Mouse (Mus musculus) stomach, postnatal 0 days (tissue): ENCODE data around the gene Acot7.

Experiments used
- CTCF ChIP-seq: IDR thresholded peaks from 2 replicates; pipeline ENCODE4 v1.5.1; 2016; ENCODE audit warnings: antibody characterized with exemption, low read depth, mild to moderate bottlenecking, moderate library complexity
- EP300 ChIP-seq: optimal IDR thresholded peaks from 2 replicates; pipeline ENCODE3; 2016; ENCODE audit warnings: antibody characterized with exemption

DNA sequence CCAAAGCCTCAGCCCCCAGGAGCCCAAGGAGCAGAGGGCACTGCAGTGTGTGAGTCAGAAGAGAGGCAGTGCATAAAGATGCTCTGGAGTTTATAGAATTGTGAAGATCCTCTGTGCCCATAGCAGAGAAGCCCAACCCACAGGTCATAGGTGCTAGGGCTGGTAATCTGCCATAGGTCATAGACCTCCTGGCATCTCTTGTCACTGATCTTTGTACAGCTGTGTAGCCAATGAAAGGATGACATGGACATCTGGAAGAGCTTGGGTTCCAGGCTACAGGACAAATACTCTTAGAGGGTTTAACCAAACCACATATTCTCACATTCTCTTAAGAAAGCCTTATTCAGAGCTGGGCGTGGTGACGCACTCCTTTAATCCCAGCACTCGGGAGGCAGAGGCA lies 41.7 kb downstream of the Acot7 start:
- no peak for TF ChIP-seq CTCF
- no peak for TF ChIP-seq EP300
